ENCODE assay signal across 15 mouse cellular contexts in genomic region chr19:14246973-14247614, GRCm38 (mm10).
DNase-seq lines count a peak whose midpoint lies in the region; ATAC-seq and TF ChIP-seq lines count a peak whose summit lies in the region.
"Had no signal": no experiment of that assay in that cellular context is flagged by ENCODE, and none has a peak within 500 bp of the region (broad histone marks: within the 10 kb centered on the region; RNA-seq: fewer than 3 reads in every experiment).

No protein-coding gene starts in this region.

- H3K27me3 ChIP-seq in midbrain, embryonic 14.5 days (ENCODE audit: control insufficient read depth, insufficient read depth, low read length): no peaks in the 10 kb centered on the region
- H3K27me3 ChIP-seq: CH12.LX; lung, embryonic 15.5 days had no signal

- no peak overlapping the region for H3K9ac ChIP-seq in midbrain, embryonic 14.5 days (replicated peaks; ENCODE audit: low read length)
- H3K9ac ChIP-seq: heart, embryonic 12.5 days; lung, embryonic 15.5 days had no signal

- H3K9me3 ChIP-seq in midbrain, embryonic 14.5 days (ENCODE audit: control insufficient read depth, low read length): no peaks in the 10 kb centered on the region
- H3K9me3 ChIP-seq: heart, embryonic 12.5 days; lung, embryonic 15.5 days had no signal

- no peak overlapping the region for H3K27ac ChIP-seq in midbrain, embryonic 14.5 days (replicated peaks; ENCODE audit: low read depth, low read length)
- H3K27ac ChIP-seq: lung, embryonic 15.5 days had no signal

- intact Hi-C loops in left cerebral cortex, postnatal 4 days (cut with DNase I): no loop called here

- TF ChIP-seq CTCF in brain, embryonic 14.5 days (IDR thresholded peaks at IDR 0.05; ENCODE audit: borderline replicate concordance, extremely low read depth, insufficient read depth, insufficient read length): no peak

- no peak overlapping the region for H3K4me3 ChIP-seq in midbrain, embryonic 14.5 days (replicated peaks; ENCODE audit: low read depth, low read length)
- H3K4me3 ChIP-seq: heart, embryonic 12.5 days; lung, embryonic 15.5 days had no signal

- no peak for ATAC-seq in midbrain, embryonic 14.5 days (ENCODE audit: low FRiP score, low TSS enrichment)

- no peaks in the 10 kb centered on the region for H3K36me3 ChIP-seq in midbrain, embryonic 14.5 days (ENCODE audit: control insufficient read depth, insufficient read depth, low read length)
- H3K36me3 ChIP-seq: heart, embryonic 12.5 days; lung, embryonic 15.5 days had no signal

- no peak overlapping the region for H3K4me2 ChIP-seq in midbrain, embryonic 14.5 days (ENCODE audit: low read length)
- H3K4me2 ChIP-seq: heart, embryonic 12.5 days; liver, embryonic 11.5 days; lung, embryonic 15.5 days had no signal

- peaks cover 9% of the 10 kb centered on the region; the same call in 1 of the 2 replicates for H3K4me1 ChIP-seq in midbrain, embryonic 14.5 days (ENCODE audit: control insufficient read depth, insufficient read depth, low read length)
- H3K4me1 ChIP-seq: heart, embryonic 12.5 days; lung, embryonic 15.5 days had no signal

- DNase-seq in cerebellum, adult 9-10 months: peak; percentile 21
- DNase-seq in cerebellum, adult 11 months: no peak
- DNase-seq in left cerebral cortex, postnatal 4 days: peak; percentile 47
- DNase-seq in left cerebral cortex, adult 9 months (ENCODE audit: low spot score in 2 of 2): no peak
- DNase-seq in brain, embryonic 14.5 days (ENCODE audit: low read depth): peak; percentile 88
- peak; percentile 43 for DNase-seq in midbrain, embryonic 14.5 days
- no peak for DNase-seq in thymus, postnatal 10 days (ENCODE audit: low spot score in 2 of 2)
- no peak for DNase-seq in ovary, postnatal 14 days (ENCODE audit: low spot score)
- DNase-seq: adrenal gland, postnatal 10 days; kidney, postnatal 4 days; thymus, postnatal 4 days had no signal

- 26% methylated on average over 6 of the region's 6 CpGs for WGBS in midbrain, embryonic 14.5 days

- TF ChIP-seq POLR2A in brain, embryonic 14.5 days (IDR thresholded peaks at IDR 0.05; ENCODE audit: borderline replicate concordance, extremely low read depth, insufficient read depth, insufficient read length, poor library complexity, severe bottlenecking): no peak

Comparison
In these comparisons a context has a peak if more than half of its experiments do, and no peak if none do; other contexts are left out.
1. DNase-seq: peak in cerebellum, adult 9-10 months (single experiment), left cerebral cortex, postnatal 4 days (single experiment), brain, embryonic 14.5 days (single experiment) and midbrain, embryonic 14.5 days (single experiment); none in cerebellum, adult 11 months (single experiment), left cerebral cortex, adult 9 months (0 of 2), thymus, postnatal 10 days (0 of 2) and ovary, postnatal 14 days (single experiment).